Mouse (Mus musculus): ENCODE data around the gene Sema4g. TPM values are rescaled to one million over a fixed set of nuclear protein-coding genes. Genes with fewer than 3 reads are reported as not detected.

Sema4g gene
- polyA plus RNA-seq, 1 experiment from 2014 or later: 8.0 TPM

GRCm38 (mm10) chr19:45007425-45008191 lies 18.7 kb downstream of the Sema4g start:
- no peaks in the 10 kb centered on the region for H3K27me3 ChIP-seq (ENCODE audit: control insufficient read depth, insufficient read depth, low read depth, low read length)
- 72% methylated on average over 20 of the region's 20 CpGs for WGBS (ENCODE audit: insufficient replicate concordance)
- ATAC-seq (ENCODE audit: low read depth): no peak
- H3K9me3 ChIP-seq (replicated peaks; ENCODE audit: control insufficient read depth, low read length): no peaks in the 10 kb centered on the region
- H3K27ac ChIP-seq (ENCODE audit: low read length): peak overlapping the region; percentile 81
- peak overlapping the region; percentile 99 for H3K4me3 ChIP-seq (ENCODE audit: low read depth, low read length)
- peak overlapping the region; percentile 91 for H3K9ac ChIP-seq (ENCODE audit: low read depth, low read length)
- peaks cover 17% of the 10 kb centered on the region for H3K4me1 ChIP-seq (ENCODE audit: control insufficient read depth, low read depth, low read length)
- H3K4me2 ChIP-seq (ENCODE audit: low read depth, low read length): peak overlapping the region; percentile 95
- H3K36me3 ChIP-seq (ENCODE audit: control insufficient read depth, insufficient read depth): peaks cover 19% of the 10 kb centered on the region

- H3K9ac ChIP-seq (ENCODE audit: low read depth, low read length): no peak overlapping the region
- H3K4me3 ChIP-seq (ENCODE audit: low read depth, low read length): no peak overlapping the region
- no peaks in the 10 kb centered on the region for H3K9me3 ChIP-seq (replicated peaks; ENCODE audit: control insufficient read depth, low read length)
- H3K4me1 ChIP-seq (ENCODE audit: control insufficient read depth, low read depth, low read length): peaks cover 30% of the 10 kb centered on the region
- ATAC-seq (ENCODE audit: low read depth): no peak
- H3K27ac ChIP-seq (ENCODE audit: low read length): no peak overlapping the region
- no peak overlapping the region for H3K4me2 ChIP-seq (ENCODE audit: low read depth, low read length)
- no peaks in the 10 kb centered on the region for H3K27me3 ChIP-seq (ENCODE audit: control insufficient read depth, insufficient read depth, low read depth, low read length)
- WGBS (ENCODE audit: insufficient replicate concordance): 73% methylated on average over 4 of the region's 4 CpGs
- H3K36me3 ChIP-seq (ENCODE audit: control insufficient read depth, insufficient read depth): peaks cover 15% of the 10 kb centered on the region
Observed at GRCm38 (mm10) chr19:45010646-45011045, 21.7 kb downstream of the Sema4g start.

GRCm38 (mm10) chr19:45012219-45012618 lies 23.3 kb downstream of the Sema4g start:
- H3K9me3 ChIP-seq (replicated peaks; ENCODE audit: control insufficient read depth, low read length): no peaks in the 10 kb centered on the region
- no peak overlapping the region for H3K27ac ChIP-seq (ENCODE audit: low read length)
- no peak overlapping the region for H3K4me3 ChIP-seq (ENCODE audit: low read depth, low read length)
- H3K27me3 ChIP-seq (ENCODE audit: control insufficient read depth, insufficient read depth, low read depth, low read length): no peaks in the 10 kb centered on the region; the same call in 1 of the 2 replicates
- no peak for ATAC-seq (ENCODE audit: low read depth)
- H3K4me2 ChIP-seq (ENCODE audit: low read depth, low read length): no peak overlapping the region
- H3K4me1 ChIP-seq (ENCODE audit: control insufficient read depth, low read depth, low read length): peaks cover 32% of the 10 kb centered on the region
- 80% methylated on average over 8 of the region's 8 CpGs for WGBS (ENCODE audit: insufficient replicate concordance)
- H3K36me3 ChIP-seq (ENCODE audit: control insufficient read depth, insufficient read depth): peaks cover 15% of the 10 kb centered on the region
- no peak overlapping the region for H3K9ac ChIP-seq (ENCODE audit: low read depth, low read length)

GRCm38 (mm10) chr19:45012636-45013035 lies 23.7 kb downstream of the Sema4g start:
- Histone ChIP-seq H3K4me2 (ENCODE audit: low read depth, low read length) (no peak overlapping the region), H3K9me3 (replicated peaks; ENCODE audit: control insufficient read depth, low read length) (no peaks in the 10 kb centered on the region), H3K27me3 (ENCODE audit: control insufficient read depth, insufficient read depth, low read depth, low read length) (no peaks in the 10 kb centered on the region; the same call in none of the 2 replicates), H3K4me1 (ENCODE audit: control insufficient read depth, low read depth, low read length) (peaks cover 28% of the 10 kb centered on the region), H3K27ac (ENCODE audit: low read length) (no peak overlapping the region), H3K9ac (ENCODE audit: low read depth, low read length) (no peak overlapping the region), H3K36me3 (ENCODE audit: control insufficient read depth, insufficient read depth) (peaks cover 15% of the 10 kb centered on the region), H3K4me3 (ENCODE audit: low read depth, low read length) (no peak overlapping the region)
- no peak for ATAC-seq (ENCODE audit: low read depth)
- WGBS (ENCODE audit: insufficient replicate concordance): 46% methylated on average over 6 of the region's 6 CpGs

GRCm38 (mm10) chr19:45013581-45014225 lies 24.8 kb downstream of the Sema4g start:
- Histone ChIP-seq H3K27ac (ENCODE audit: low read length) (no peak overlapping the region), H3K4me2 (ENCODE audit: low read depth, low read length) (0 out of 2 replicates have a peak overlapping the region, but pooled peaks have one; percentile 4), H3K36me3 (ENCODE audit: control insufficient read depth, insufficient read depth) (peaks cover 15% of the 10 kb centered on the region), H3K4me3 (ENCODE audit: low read depth, low read length) (no peak overlapping the region), H3K27me3 (ENCODE audit: control insufficient read depth, insufficient read depth, low read depth, low read length) (no peaks in the 10 kb centered on the region; the same call in none of the 2 replicates), H3K4me1 (ENCODE audit: control insufficient read depth, low read depth, low read length) (peaks cover 26% of the 10 kb centered on the region), H3K9me3 (replicated peaks; ENCODE audit: control insufficient read depth, low read length) (no peaks in the 10 kb centered on the region), H3K9ac (ENCODE audit: low read depth, low read length) (no peak overlapping the region)
- WGBS (ENCODE audit: insufficient replicate concordance): 40% methylated on average over 6 of the region's 6 CpGs
- ATAC-seq (ENCODE audit: low read depth): no peak

- Histone ChIP-seq H3K36me3 (ENCODE audit: control insufficient read depth, insufficient read depth) (peaks cover 15% of the 10 kb centered on the region), H3K27ac (ENCODE audit: low read length) (peak within 1 kb of the TSS; percentile 70), H3K4me2 (ENCODE audit: low read depth, low read length) (peak within 1 kb of the TSS; percentile 89), H3K4me3 (ENCODE audit: low read depth, low read length) (peak within 1 kb of the TSS; percentile 61), H3K9me3 (replicated peaks; ENCODE audit: control insufficient read depth, low read length) (no peaks in the 10 kb centered on the region), H3K4me1 (ENCODE audit: control insufficient read depth, low read depth, low read length) (peaks cover 24% of the 10 kb centered on the region), H3K27me3 (ENCODE audit: control insufficient read depth, insufficient read depth, low read depth, low read length) (no peaks in the 10 kb centered on the region; the same call in none of the 2 replicates), H3K9ac (ENCODE audit: low read depth, low read length) (peak within 1 kb of the TSS; percentile 19)
- ATAC-seq (ENCODE audit: low read depth): peak; percentile 37
- 5% methylated on average over 10 of the region's 10 CpGs for WGBS (ENCODE audit: insufficient replicate concordance)
Observed at GRCm38 (mm10) chr19:45014335-45014971, 25.6 kb downstream of the Sema4g start, which contains the start of gene Lzts2. TSS of gene Lzts2 (plus strand) at chr19:45014414.

- peak; percentile 49 for ATAC-seq (ENCODE audit: low read depth)
- Histone ChIP-seq H3K4me2 (ENCODE audit: low read depth, low read length) (peak overlapping the region; percentile 89), H3K36me3 (ENCODE audit: control insufficient read depth, insufficient read depth) (peaks cover 14% of the 10 kb centered on the region), H3K27me3 (ENCODE audit: control insufficient read depth, insufficient read depth, low read depth, low read length) (no peaks in the 10 kb centered on the region; the same call in none of the 2 replicates), H3K27ac (ENCODE audit: low read length) (peak overlapping the region; percentile 70), H3K4me3 (ENCODE audit: low read depth, low read length) (peak overlapping the region; percentile 61), H3K4me1 (ENCODE audit: control insufficient read depth, low read depth, low read length) (peaks cover 24% of the 10 kb centered on the region), H3K9me3 (replicated peaks; ENCODE audit: control insufficient read depth, low read length) (no peaks in the 10 kb centered on the region), H3K9ac (ENCODE audit: low read depth, low read length) (peak overlapping the region; percentile 19)
- 0% methylated on average over 25 of the region's 25 CpGs for WGBS (ENCODE audit: insufficient replicate concordance)
Observed at GRCm38 (mm10) chr19:45014981-45015402, 26.1 kb downstream of the Sema4g start.

- under 1% methylated on average over 34 of the region's 34 CpGs for WGBS (ENCODE audit: insufficient replicate concordance)
- ATAC-seq (ENCODE audit: low read depth): peak; percentile 12; the same call in 1 of the 2 replicates
- peak overlapping the region; percentile 61 for H3K4me3 ChIP-seq (ENCODE audit: low read depth, low read length)
- H3K9ac ChIP-seq (ENCODE audit: low read depth, low read length): peak overlapping the region; percentile 21
- peaks cover 24% of the 10 kb centered on the region for H3K4me1 ChIP-seq (ENCODE audit: control insufficient read depth, low read depth, low read length)
- H3K4me2 ChIP-seq (ENCODE audit: low read depth, low read length): peak overlapping the region; percentile 89
- H3K36me3 ChIP-seq (ENCODE audit: control insufficient read depth, insufficient read depth): peaks cover 9% of the 10 kb centered on the region
- no peaks in the 10 kb centered on the region for H3K9me3 ChIP-seq (replicated peaks; ENCODE audit: control insufficient read depth, low read length)
- H3K27ac ChIP-seq (ENCODE audit: low read length): peak overlapping the region; percentile 37
- H3K27me3 ChIP-seq (ENCODE audit: control insufficient read depth, insufficient read depth, low read depth, low read length): no peaks in the 10 kb centered on the region; the same call in none of the 2 replicates
Observed at GRCm38 (mm10) chr19:45015518-45016281, 26.8 kb downstream of the Sema4g start.

All from liver, embryonic 16.5 days (tissue).